Mouse (Mus musculus): ENCODE data around the gene Unc5a. TPM values are rescaled to one million over a fixed set of nuclear protein-coding genes. Genes with fewer than 3 reads are reported as not detected.

Unc5a gene
- total and polyA plus RNA-seq, 3 experiments, result 0.02 TPM; not detected in 2

DNA sequence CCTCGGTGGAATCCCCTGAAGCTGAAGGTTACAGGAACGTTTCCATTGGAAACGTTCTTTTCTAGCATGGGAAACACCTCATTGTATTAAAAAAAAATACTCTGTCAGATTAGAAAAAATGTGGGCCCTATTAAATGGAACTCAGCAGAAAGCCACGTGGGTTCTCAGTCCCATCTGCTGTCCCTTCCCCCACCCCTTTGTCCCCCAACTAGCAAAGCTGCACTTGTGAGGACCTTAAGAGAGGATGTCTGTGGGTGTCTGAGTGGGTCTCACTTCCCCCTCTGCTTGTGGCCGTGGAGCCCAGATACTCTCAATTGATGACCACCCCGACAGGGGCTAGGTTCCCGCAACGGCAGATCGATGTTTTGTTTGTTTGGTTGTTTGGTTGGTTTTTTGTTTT is 27.5 kb upstream of the Unc5a start:
- Histone ChIP-seq H3K4me1 (ENCODE audit: insufficient read depth, low read depth, low read length) (no peaks in the 10 kb centered on the region), H3K9me3 (replicated peaks) (no peaks in the 10 kb centered on the region), H3K4me3 (ENCODE audit: low read depth, low read length) (no peak overlapping the region), H3K27me3 (ENCODE audit: insufficient read depth, low read length) (peaks cover 4% of the 10 kb centered on the region; the same call in 1 of the 2 replicates), H3K36me3 (replicated peaks) (no peaks in the 10 kb centered on the region)
- TF ChIP-seq CTCF (IDR thresholded peaks at IDR 0.05; ENCODE audit: low read depth, low read length) (no peak), TAL1 (conservative IDR thresholded peaks at IDR 0.05; ENCODE audit: low read depth, low read length) (no peak), GATA2 (IDR thresholded peaks at IDR 0.05; ENCODE audit: borderline replicate concordance, low read depth, low read length) (no peak), POLR2AphosphoS5 (IDR thresholded peaks at IDR 0.05; ENCODE audit: insufficient replicate concordance, low read depth, low read length) (no peak), GATA1 (IDR thresholded peaks at IDR 0.05; ENCODE audit: borderline replicate concordance, low read length) (no peak)
- DNase-seq (ENCODE audit: low spot score) (no peak), ATAC-seq (ENCODE audit: extremely low read depth, insufficient number of reproducible peaks, low FRiP score, poor library complexity, severe bottlenecking) (no peak)

DNA sequence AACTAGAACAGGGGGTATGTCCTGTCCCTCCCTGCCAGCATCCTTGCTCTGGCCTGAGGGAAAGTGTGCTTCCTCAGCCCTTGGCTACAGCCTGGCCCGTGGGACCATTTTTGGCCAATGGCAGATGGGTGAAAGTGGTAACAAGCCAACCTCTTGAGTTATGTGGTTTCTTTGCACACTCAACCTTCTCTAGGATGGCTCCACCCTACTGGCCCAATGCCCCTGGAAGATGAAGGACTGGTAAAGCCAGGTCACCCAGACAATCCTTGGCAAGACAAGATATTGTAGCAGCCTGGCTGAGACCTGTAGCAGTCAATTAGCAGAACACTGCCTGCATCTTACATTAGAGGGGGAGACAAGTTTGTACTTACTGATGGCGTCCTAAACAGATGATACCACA is 25.5 kb upstream of the Unc5a start:
- DNase-seq (ENCODE audit: low spot score) (no peak), ATAC-seq (ENCODE audit: extremely low read depth, insufficient number of reproducible peaks, low FRiP score, poor library complexity, severe bottlenecking) (no peak)
- Histone ChIP-seq H3K27me3 (ENCODE audit: insufficient read depth, low read length) (peaks cover 5% of the 10 kb centered on the region; the same call in 1 of the 2 replicates), H3K4me1 (ENCODE audit: insufficient read depth, low read depth, low read length) (no peaks in the 10 kb centered on the region), H3K9me3 (replicated peaks) (no peaks in the 10 kb centered on the region), H3K36me3 (replicated peaks) (no peaks in the 10 kb centered on the region), H3K4me3 (ENCODE audit: low read depth, low read length) (no peak overlapping the region)
- no peak for TF ChIP-seq POLR2AphosphoS5 (IDR thresholded peaks at IDR 0.05; ENCODE audit: insufficient replicate concordance, low read depth, low read length)
- TF ChIP-seq GATA1 (IDR thresholded peaks at IDR 0.05; ENCODE audit: borderline replicate concordance, low read length), result no peak
- no peak for TF ChIP-seq TAL1 (conservative IDR thresholded peaks at IDR 0.05; ENCODE audit: low read depth, low read length)
- TF ChIP-seq GATA2 (IDR thresholded peaks at IDR 0.05; ENCODE audit: borderline replicate concordance, low read depth, low read length), result no peak
- no peak for TF ChIP-seq CTCF (IDR thresholded peaks at IDR 0.05; ENCODE audit: low read depth, low read length)

DNA sequence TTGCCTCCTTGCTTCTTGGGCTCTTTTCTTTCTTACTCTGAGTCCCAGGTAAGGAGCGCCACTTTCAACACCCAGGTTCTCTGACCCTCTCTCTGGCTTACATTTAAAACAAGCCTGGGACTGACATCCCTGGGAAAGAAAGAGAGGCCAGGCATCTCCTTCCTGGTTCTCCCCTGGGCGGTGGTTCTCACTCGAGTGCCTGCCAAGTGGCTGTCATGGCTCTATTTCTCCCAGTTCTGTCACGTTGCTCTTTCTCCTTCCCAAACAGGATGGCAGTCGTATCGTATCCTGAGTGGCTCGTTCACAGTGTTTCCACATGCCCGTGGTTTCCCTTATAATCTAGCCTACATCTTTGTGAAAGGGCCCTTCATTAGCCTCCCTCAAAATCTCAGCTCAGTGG is 23.7 kb upstream of the Unc5a start:
- H3K4me3 ChIP-seq (ENCODE audit: low read depth, low read length), result no peak overlapping the region
- TF ChIP-seq GATA2 (IDR thresholded peaks at IDR 0.05; ENCODE audit: borderline replicate concordance, low read depth, low read length), result no peak
- no peak for TF ChIP-seq TAL1 (conservative IDR thresholded peaks at IDR 0.05; ENCODE audit: low read depth, low read length)
- no peaks in the 10 kb centered on the region for H3K36me3 ChIP-seq (replicated peaks)
- peaks cover 5% of the 10 kb centered on the region; the same call in 1 of the 2 replicates for H3K27me3 ChIP-seq (ENCODE audit: insufficient read depth, low read length)
- DNase-seq (ENCODE audit: low spot score), result no peak
- no peaks in the 10 kb centered on the region for H3K9me3 ChIP-seq (replicated peaks)
- H3K4me1 ChIP-seq (ENCODE audit: insufficient read depth, low read depth, low read length), result no peaks in the 10 kb centered on the region
- no peak for ATAC-seq (ENCODE audit: extremely low read depth, insufficient number of reproducible peaks, low FRiP score, poor library complexity, severe bottlenecking)

DNA sequence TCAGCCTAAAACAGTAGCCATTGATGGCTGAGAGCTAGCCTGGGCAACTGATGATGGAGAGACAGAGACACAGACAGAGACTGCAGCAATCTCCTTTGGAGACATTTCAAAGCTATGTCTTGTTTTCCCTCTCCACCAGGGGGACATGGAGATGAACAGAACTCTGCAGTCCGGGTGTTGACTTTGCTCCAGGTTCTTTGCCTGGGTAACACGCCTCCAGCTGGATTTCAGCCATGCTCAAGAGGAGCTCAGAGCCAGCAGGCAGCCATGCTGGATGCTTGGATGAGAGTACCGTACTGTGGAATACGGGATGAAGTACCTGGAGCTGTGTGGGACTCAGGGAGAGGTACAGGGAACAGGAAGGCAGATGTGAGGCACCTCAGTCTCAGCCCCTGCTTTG is 22.6 kb upstream of the Unc5a start:
- H3K9me3 ChIP-seq (replicated peaks), result no peaks in the 10 kb centered on the region
- no peak for ATAC-seq (ENCODE audit: extremely low read depth, insufficient number of reproducible peaks, low FRiP score, poor library complexity, severe bottlenecking)
- no peak for DNase-seq (ENCODE audit: low spot score)
- no peak for TF ChIP-seq TAL1 (conservative IDR thresholded peaks at IDR 0.05; ENCODE audit: low read depth, low read length)
- TF ChIP-seq GATA2 (IDR thresholded peaks at IDR 0.05; ENCODE audit: borderline replicate concordance, low read depth, low read length), result no peak
- H3K27me3 ChIP-seq (ENCODE audit: insufficient read depth, low read length), result peaks cover 5% of the 10 kb centered on the region; the same call in 1 of the 2 replicates
- H3K4me1 ChIP-seq (ENCODE audit: insufficient read depth, low read depth, low read length), result no peaks in the 10 kb centered on the region
- no peak overlapping the region for H3K4me3 ChIP-seq (ENCODE audit: low read depth, low read length)
- H3K36me3 ChIP-seq (replicated peaks), result no peaks in the 10 kb centered on the region

DNA sequence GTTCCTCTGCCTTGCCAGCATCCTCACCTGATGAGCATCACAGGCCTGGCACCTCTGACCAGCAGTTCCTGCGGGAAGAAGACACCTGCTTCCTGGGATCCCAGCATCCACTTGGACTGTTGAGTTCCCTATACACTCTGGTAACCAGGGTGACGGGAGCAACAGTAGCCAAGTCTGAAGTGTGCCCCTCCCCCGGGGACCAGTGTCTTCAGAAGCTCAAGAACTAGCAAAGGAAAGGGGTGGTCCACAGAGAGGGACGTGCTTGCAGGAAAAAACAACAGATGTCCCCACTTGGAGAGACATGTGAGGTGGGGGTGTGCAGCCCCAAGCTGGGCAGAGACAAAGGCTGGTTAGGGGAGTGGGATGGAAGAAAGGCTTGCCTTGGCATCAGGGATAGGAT is 19.1 kb upstream of the Unc5a start:
- H3K4me1 ChIP-seq (ENCODE audit: insufficient read depth, low read depth, low read length), result no peaks in the 10 kb centered on the region
- no peaks in the 10 kb centered on the region for H3K9me3 ChIP-seq (replicated peaks)
- H3K36me3 ChIP-seq (replicated peaks), result no peaks in the 10 kb centered on the region
- peaks cover 9% of the 10 kb centered on the region for H3K27me3 ChIP-seq (ENCODE audit: insufficient read depth, low read length)
- ATAC-seq (ENCODE audit: extremely low read depth, insufficient number of reproducible peaks, low FRiP score, poor library complexity, severe bottlenecking) (no peak), DNase-seq (ENCODE audit: low spot score) (no peak)
- TF ChIP-seq CTCF (IDR thresholded peaks at IDR 0.05; ENCODE audit: low read depth, low read length) (no peak), GATA2 (IDR thresholded peaks at IDR 0.05; ENCODE audit: borderline replicate concordance, low read depth, low read length) (no peak), TAL1 (conservative IDR thresholded peaks at IDR 0.05; ENCODE audit: low read depth, low read length) (no peak), POLR2AphosphoS5 (IDR thresholded peaks at IDR 0.05; ENCODE audit: insufficient replicate concordance, low read depth, low read length) (no peak), GATA1 (IDR thresholded peaks at IDR 0.05; ENCODE audit: borderline replicate concordance, low read length) (no peak)
- H3K4me3 ChIP-seq (ENCODE audit: low read depth, low read length), result no peak overlapping the region

DNA sequence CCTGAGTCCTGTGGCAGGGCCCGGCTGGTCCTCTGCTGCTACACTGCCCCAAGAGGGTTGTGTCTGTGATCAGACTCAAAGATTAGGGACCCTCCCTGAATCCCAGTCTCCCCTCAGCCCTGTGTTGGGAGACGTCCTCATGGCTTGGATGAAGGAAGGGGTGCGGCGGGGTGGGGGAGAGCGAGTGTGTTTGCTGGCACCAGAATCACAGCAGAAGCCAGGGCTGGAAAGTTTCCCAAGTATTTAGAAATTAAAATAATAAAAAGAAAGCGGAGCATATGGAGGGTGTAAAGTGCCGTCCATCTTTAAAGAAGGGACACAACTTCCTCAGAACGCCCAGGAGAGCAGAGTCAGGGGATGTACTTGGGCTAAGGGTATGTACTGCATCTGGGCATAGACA is 14.3 kb upstream of the Unc5a start:
- Histone ChIP-seq H3K4me3 (ENCODE audit: low read depth, low read length) (no peak overlapping the region), H3K27me3 (ENCODE audit: insufficient read depth, low read length) (peaks cover 4% of the 10 kb centered on the region; the same call in 1 of the 2 replicates), H3K9me3 (replicated peaks) (no peaks in the 10 kb centered on the region), H3K36me3 (replicated peaks) (no peaks in the 10 kb centered on the region), H3K4me1 (ENCODE audit: insufficient read depth, low read depth, low read length) (no peaks in the 10 kb centered on the region)
- DNase-seq (ENCODE audit: low spot score) (no peak), ATAC-seq (ENCODE audit: extremely low read depth, insufficient number of reproducible peaks, low FRiP score, poor library complexity, severe bottlenecking) (no peak)
- TF ChIP-seq GATA2 (IDR thresholded peaks at IDR 0.05; ENCODE audit: borderline replicate concordance, low read depth, low read length), result no peak
- no peak for TF ChIP-seq CTCF (IDR thresholded peaks at IDR 0.05; ENCODE audit: low read depth, low read length)
- no peak for TF ChIP-seq GATA1 (IDR thresholded peaks at IDR 0.05; ENCODE audit: borderline replicate concordance, low read length)
- TF ChIP-seq POLR2AphosphoS5 (IDR thresholded peaks at IDR 0.05; ENCODE audit: insufficient replicate concordance, low read depth, low read length), result no peak

DNA sequence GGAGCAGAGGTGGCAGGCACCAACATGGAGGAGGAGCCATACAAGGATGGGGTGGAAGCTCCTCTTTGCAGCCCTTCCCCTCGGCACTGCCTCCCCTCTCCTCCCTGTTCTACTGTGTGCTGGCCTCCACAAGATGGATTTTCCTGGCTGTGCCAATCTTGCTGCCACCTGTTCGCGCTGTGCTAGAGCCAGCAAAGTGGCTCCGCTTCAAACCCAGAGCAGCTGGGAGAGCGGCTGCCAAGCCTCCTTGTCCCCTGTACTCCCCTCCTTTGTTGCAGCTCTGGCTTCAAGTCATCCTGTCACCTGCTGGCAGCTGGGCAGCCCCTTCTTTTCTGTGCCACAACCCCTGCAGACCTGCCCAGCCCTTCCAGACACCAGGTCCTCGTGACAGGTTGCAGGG is 13.0 kb upstream of the Unc5a start:
- Histone ChIP-seq H3K4me1 (ENCODE audit: insufficient read depth, low read depth, low read length) (no peaks in the 10 kb centered on the region), H3K9me3 (replicated peaks) (no peaks in the 10 kb centered on the region), H3K4me3 (ENCODE audit: low read depth, low read length) (no peak overlapping the region), H3K27me3 (ENCODE audit: insufficient read depth, low read length) (peaks cover 4% of the 10 kb centered on the region; the same call in 1 of the 2 replicates), H3K36me3 (replicated peaks) (no peaks in the 10 kb centered on the region)
- DNase-seq (ENCODE audit: low spot score) (no peak), ATAC-seq (ENCODE audit: extremely low read depth, insufficient number of reproducible peaks, low FRiP score, poor library complexity, severe bottlenecking) (no peak)
- TF ChIP-seq TAL1 (conservative IDR thresholded peaks at IDR 0.05; ENCODE audit: low read depth, low read length), result no peak
- no peak for TF ChIP-seq GATA2 (IDR thresholded peaks at IDR 0.05; ENCODE audit: borderline replicate concordance, low read depth, low read length)
- TF ChIP-seq POLR2AphosphoS5 (IDR thresholded peaks at IDR 0.05; ENCODE audit: insufficient replicate concordance, low read depth, low read length), result no peak
- no peak for TF ChIP-seq GATA1 (IDR thresholded peaks at IDR 0.05; ENCODE audit: borderline replicate concordance, low read length)
- no peak for TF ChIP-seq CTCF (IDR thresholded peaks at IDR 0.05; ENCODE audit: low read depth, low read length)
